9 mouse cellular contexts compared by ENCODE assay signal in the genomic region with DNA sequence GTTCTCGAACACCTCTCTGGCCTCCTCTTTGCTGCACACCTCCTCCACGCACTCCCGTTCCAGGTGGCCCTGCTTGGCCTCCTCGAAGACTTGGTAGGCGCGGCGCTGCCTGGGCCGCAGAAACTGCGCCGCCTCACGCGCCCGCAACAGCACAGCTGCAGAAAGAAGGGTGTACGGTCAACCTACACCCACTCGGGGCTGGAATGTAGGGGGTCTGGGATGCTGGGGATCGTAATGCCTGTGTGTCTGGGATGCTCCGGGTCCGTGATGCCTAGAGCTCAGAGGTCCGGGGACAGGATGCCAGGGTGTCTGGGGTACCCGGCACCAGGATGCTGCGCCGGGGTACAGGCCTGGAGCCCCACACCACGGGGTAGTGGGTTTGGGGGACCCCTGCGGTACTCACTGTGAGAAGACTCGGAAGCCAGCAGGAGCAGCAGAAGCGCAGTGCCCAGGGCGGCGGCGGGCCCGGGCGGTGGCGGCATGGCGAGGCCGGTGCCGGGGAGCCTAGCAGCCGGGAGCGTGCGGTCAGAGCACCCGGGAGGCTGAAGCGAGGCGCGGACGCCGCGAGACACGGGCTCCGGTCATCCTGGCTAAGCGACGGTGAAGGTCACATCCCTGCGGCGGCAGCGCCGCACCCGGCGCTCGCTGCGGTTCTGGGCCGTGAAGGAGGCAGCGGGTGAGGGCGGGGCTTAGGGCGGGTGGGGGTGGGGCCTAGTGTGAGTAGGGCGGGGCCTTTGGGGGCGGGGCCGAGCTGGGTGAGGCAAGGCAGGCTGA. TPM values are rescaled to one million over a fixed set of nuclear protein-coding genes. Genes with fewer than 3 reads are reported as not detected.
A peak's percentile ranks its signal among the peaks of the same experiment; 100 is the strongest.
DNase-seq lines count a peak whose midpoint lies in the region; ATAC-seq lines count a peak whose summit lies in the region.
"Had no signal": no experiment of that assay in that cellular context is flagged by ENCODE, and none has a peak within 500 bp of the region (broad histone marks: within the 10 kb centered on the region; RNA-seq: fewer than 3 reads in every experiment).

A gene (minus strand): TSS at position 633 of the 774 bp plus-strand sequence.

- H3K4me1 ChIP-seq in intestine, embryonic 16.5 days (ENCODE audit: control insufficient read depth, insufficient read depth, low read length), result peaks cover 20% of the 10 kb centered on the region
- peaks cover 15% of the 10 kb centered on the region for H3K4me1 ChIP-seq in limb, embryonic 10.5 days
- H3K4me1 ChIP-seq in midbrain, embryonic 11.5 days (ENCODE audit: control insufficient read depth, insufficient read depth, low read length), result peaks cover 4% of the 10 kb centered on the region; the same call in 1 of the 2 replicates

- H3K9ac ChIP-seq in intestine, embryonic 16.5 days (ENCODE audit: low read depth, low read length), result peak within 1 kb of the TSS; percentile 74
- peak within 1 kb of the TSS; percentile 63 for H3K9ac ChIP-seq in midbrain, embryonic 11.5 days (ENCODE audit: low read length)

- DNase-seq in thymus, postnatal 0 days (ENCODE audit: low spot score), result peak; percentile 7
- DNase-seq in thymus, postnatal 10 days (ENCODE audit: low spot score in 2 of 2), result no peak
- DNase-seq in embryo, embryonic 9.5 days (ENCODE audit: extremely low spot score), result peak; percentile 74
- peak; percentile 79 for DNase-seq in limb, embryonic 10.5 days (ENCODE audit: low spot score)
- peak; percentile 93 for DNase-seq in midbrain, embryonic 11.5 days (ENCODE audit: low spot score, missing footprints)
- DNase-seq in skeletal muscle tissue, adult 2 months (ENCODE audit: low read depth, low spot score), result peak; percentile 58

- H3K36me3 ChIP-seq in intestine, embryonic 16.5 days (ENCODE audit: control insufficient read depth, insufficient read depth, low read length), result no peaks in the 10 kb centered on the region
- H3K36me3 ChIP-seq in limb, embryonic 10.5 days, result no peaks in the 10 kb centered on the region
- no peaks in the 10 kb centered on the region for H3K36me3 ChIP-seq in midbrain, embryonic 11.5 days (ENCODE audit: control insufficient read depth, insufficient read depth, low read length)
- H3K36me3 ChIP-seq: G1E had no signal

- peak; percentile 78 for ATAC-seq in granulocyte monocyte progenitor cell, adult 5-6 weeks (replicated peaks; ENCODE audit: poor library complexity, severe bottlenecking)
- ATAC-seq in intestine, embryonic 16.5 days, result peak; percentile 74
- peak; percentile 82 for ATAC-seq in midbrain, embryonic 11.5 days (ENCODE audit: low FRiP score)

- no peaks in the 10 kb centered on the region; the same call in 1 of the 2 replicates for H3K27me3 ChIP-seq in intestine, embryonic 16.5 days (replicated peaks; ENCODE audit: control insufficient read depth, insufficient read depth, low read length)
- H3K27me3 ChIP-seq in limb, embryonic 10.5 days (ENCODE audit: low read depth, poor library complexity, severe bottlenecking), result peaks cover 61% of the 10 kb centered on the region
- peaks cover 17% of the 10 kb centered on the region for H3K27me3 ChIP-seq in midbrain, embryonic 11.5 days (ENCODE audit: control insufficient read depth, insufficient read depth, low read length)

- H3K4me3 ChIP-seq in intestine, embryonic 16.5 days (ENCODE audit: low read length), result peak within 1 kb of the TSS; percentile 71
- peak within 1 kb of the TSS; percentile 61 for H3K4me3 ChIP-seq in limb, embryonic 10.5 days
- H3K4me3 ChIP-seq in midbrain, embryonic 11.5 days (ENCODE audit: low read depth, low read length), result peak within 1 kb of the TSS; percentile 42

- no peak within 1 kb of the TSS for H3K27ac ChIP-seq in intestine, embryonic 16.5 days (ENCODE audit: low read length)
- no peak within 1 kb of the TSS for H3K27ac ChIP-seq in limb, embryonic 10.5 days
- no peak within 1 kb of the TSS for H3K27ac ChIP-seq in midbrain, embryonic 11.5 days (ENCODE audit: low read depth, low read length)

- no peaks in the 10 kb centered on the region for H3K9me3 ChIP-seq in intestine, embryonic 16.5 days (ENCODE audit: control insufficient read depth, low read length)
- H3K9me3 ChIP-seq in limb, embryonic 10.5 days (replicated peaks), result no peaks in the 10 kb centered on the region
- H3K9me3 ChIP-seq in midbrain, embryonic 11.5 days (ENCODE audit: control insufficient read depth, low read length), result no peaks in the 10 kb centered on the region

- H3K4me2 ChIP-seq in intestine, embryonic 16.5 days (ENCODE audit: low read depth, low read length), result peak within 1 kb of the TSS; percentile 97
- peak within 1 kb of the TSS; percentile 62 for H3K4me2 ChIP-seq in midbrain, embryonic 11.5 days

- 2% methylated on average over 43 of the region's 64 CpGs for WGBS in intestine, embryonic 16.5 days
- WGBS in limb, embryonic 10.5 days, result 1% methylated on average over 64 of the region's 64 CpGs
- WGBS in midbrain, embryonic 11.5 days, result 1% methylated on average over 58 of the region's 64 CpGs

RNA-seq across cellular contexts. Expression of the gene that starts here (rescaled TPM):
- 169 and 187 TPM in 2 replicates for polyA plus RNA-seq in thymus, postnatal 0 days (2015; fragmentation: Nextera tagmentation; extraction: Ambion mirVana)
- total RNA-seq in granulocyte monocyte progenitor cell, adult 5-6 weeks (2014; fragmentation: Nextera tagmentation), result not detected in 2 replicates
- total RNA-seq in granulocyte monocyte progenitor cell, adult 5-6 weeks (2017), result 0.10 TPM in 1 of 2 replicates, not detected in the other
- polyA plus RNA-seq in intestine, embryonic 16.5 days (2015; fragmentation: Nextera tagmentation; extraction: Ambion mirVana), result 55.8 and 60.7 TPM in 2 replicates
- 3.4 and 4.3 TPM in 2 replicates for polyA plus RNA-seq in limb, embryonic 10.5 days (2016; fragmentation: Nextera tagmentation; extraction: Ambion mirVana)
- 7.8 and 8.8 TPM in 2 replicates for polyA plus RNA-seq in midbrain, embryonic 11.5 days (2014; fragmentation: Nextera tagmentation; extraction: Ambion mirVana)
- total RNA-seq: G1E had no signal
- polyA plus RNA-seq: G1E had no signal

Comparison
In these comparisons a context has a peak if more than half of its experiments do, and no peak if none do; other contexts are left out.
1. DNase-seq: peak in thymus, postnatal 0 days (single experiment), embryo, embryonic 9.5 days (single experiment), limb, embryonic 10.5 days (single experiment), midbrain, embryonic 11.5 days (single experiment) and skeletal muscle tissue, adult 2 months (single experiment); none in thymus, postnatal 10 days (0 of 2).
2. Peak in ATAC-seq in granulocyte monocyte progenitor cell, adult 5-6 weeks; RNA of the gene not detected or under 1 TPM.
3. Peak in every context shown above with its lines, with median percentiles within 50 percentile points of each other: ATAC-seq and H3K4me3 ChIP-seq.